Mouse (Mus musculus): ENCODE measurements around the gene Tenm2. TPM values are rescaled to one million over a fixed set of nuclear protein-coding genes. Genes with fewer than 3 reads are reported as not detected.
A peak's percentile ranks its signal among the peaks of the same experiment; 100 is the strongest.

Tenm2 gene
- polyA plus RNA-seq (2015; fragmentation: Nextera tagmentation; extraction: Ambion mirVana), result 1.9 and 2.9 TPM in 2 replicates

DNA sequence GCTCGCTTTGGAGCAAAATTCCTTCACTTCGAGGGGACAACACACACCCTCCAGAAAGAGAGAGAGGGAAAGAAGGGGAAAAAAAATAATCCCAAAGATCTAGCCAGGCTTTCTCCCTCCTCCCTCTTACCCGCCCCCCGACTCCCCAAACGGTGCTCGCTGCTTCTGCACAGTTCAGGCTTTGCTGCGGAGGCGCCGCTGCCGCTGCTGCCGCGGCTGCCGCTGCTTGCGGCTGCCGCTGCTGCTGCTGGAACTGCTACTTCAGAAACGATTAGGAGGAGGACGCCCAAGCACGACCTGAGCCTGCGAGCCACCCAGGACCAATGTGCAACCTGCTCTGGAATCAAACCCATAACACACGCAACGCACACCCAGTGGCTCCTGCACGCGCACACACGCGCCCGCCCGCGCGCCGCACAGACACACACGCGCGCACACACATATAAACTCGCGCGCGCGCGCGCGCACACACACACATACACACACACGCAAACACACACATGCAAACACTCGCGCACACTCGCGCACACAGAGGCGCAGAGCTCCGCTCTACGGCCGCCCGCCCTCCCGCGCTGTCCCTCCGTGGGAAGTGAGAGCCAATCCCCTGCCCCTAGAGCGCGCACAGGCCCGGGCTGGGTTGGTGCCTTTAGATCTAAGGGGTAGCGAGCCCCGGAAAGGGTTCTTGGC, at the start of gene Tenm2:
Gene Tenm2, minus strand, starts transcription at position 51 of the 687 bp plus-strand sequence.
- Histone ChIP-seq H3K4me1 (ENCODE audit: control insufficient read depth, insufficient read depth, low read length) (0 out of 2 replicates have a peak, but pooled peaks cover 5% of the 10 kb centered on the region), H3K4me2 (ENCODE audit: low read depth, low read length) (peak within 1 kb of the TSS; percentile 76), H3K9ac (ENCODE audit: low read length) (peak within 1 kb of the TSS; percentile 73), H3K9me3 (replicated peaks; ENCODE audit: control insufficient read depth, low read length) (no peaks in the 10 kb centered on the region), H3K4me3 (replicated peaks; ENCODE audit: low read length) (peak within 1 kb of the TSS; percentile 72), H3K27me3 (ENCODE audit: control insufficient read depth, insufficient read depth, low read length) (peaks cover 4% of the 10 kb centered on the region; the same call in 1 of the 2 replicates), H3K36me3 (ENCODE audit: control insufficient read depth, insufficient read depth, low read length) (no peaks in the 10 kb centered on the region), H3K27ac (ENCODE audit: low read length) (peak within 1 kb of the TSS; percentile 65)
- WGBS, result under 1% methylated on average over 59 of the region's 59 CpGs
- peak; percentile 90 for ATAC-seq (ENCODE audit: insufficient read depth, low FRiP score)

DNA sequence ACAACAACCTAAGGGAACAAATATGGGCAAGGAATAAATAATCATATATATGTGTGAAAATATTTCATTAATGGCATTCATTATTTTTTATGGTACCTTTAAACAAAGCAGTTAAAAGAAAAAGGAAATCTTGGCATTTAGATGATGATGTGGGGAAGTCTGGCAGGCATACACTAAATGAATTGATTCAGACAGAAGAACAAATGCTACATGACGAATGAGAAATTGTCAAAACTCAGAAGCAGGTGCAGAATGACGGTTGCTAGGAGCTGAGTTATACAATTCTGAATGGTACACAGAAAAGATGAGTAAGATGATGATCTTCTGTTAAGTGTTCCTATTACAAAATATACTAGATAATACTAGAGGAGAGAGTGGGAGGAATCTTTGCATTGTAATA, 49.4 kb upstream of the Tenm2 start:
- H3K27ac ChIP-seq (ENCODE audit: low read length), result no peak overlapping the region
- WGBS, result 75% methylated on average over 2 of the region's 2 CpGs
- no peaks in the 10 kb centered on the region for H3K36me3 ChIP-seq (ENCODE audit: control insufficient read depth, insufficient read depth, low read length)
- H3K4me3 ChIP-seq (replicated peaks; ENCODE audit: low read length), result no peak overlapping the region
- H3K9me3 ChIP-seq (replicated peaks; ENCODE audit: control insufficient read depth, low read length), result no peaks in the 10 kb centered on the region
- no peak overlapping the region for H3K9ac ChIP-seq (ENCODE audit: low read length)
- ATAC-seq (ENCODE audit: insufficient read depth, low FRiP score), result no peak
- no peaks in the 10 kb centered on the region for H3K4me1 ChIP-seq (ENCODE audit: control insufficient read depth, insufficient read depth, low read length)
- H3K4me2 ChIP-seq (ENCODE audit: low read depth, low read length), result no peak overlapping the region
- H3K27me3 ChIP-seq (ENCODE audit: control insufficient read depth, insufficient read depth, low read length), result no peaks in the 10 kb centered on the region

DNA sequence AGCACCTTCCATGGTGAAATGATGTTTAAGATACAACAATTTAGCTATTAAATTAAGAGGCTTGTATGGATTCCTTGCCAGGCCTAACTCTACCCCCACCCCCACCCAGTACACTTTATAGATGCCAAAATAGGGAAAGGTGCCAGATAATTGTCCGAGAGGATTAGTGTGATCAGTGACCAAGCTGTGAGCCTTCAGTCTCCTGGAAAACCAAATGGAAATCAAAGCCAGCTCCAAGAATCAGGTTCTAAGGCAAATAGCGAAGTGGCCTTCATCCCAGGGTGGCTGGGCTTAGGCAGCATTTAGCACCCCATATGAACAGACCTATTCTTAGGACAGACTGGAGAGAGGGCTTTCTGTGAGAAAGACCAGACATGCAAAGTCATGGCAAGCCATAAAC, 13.0 kb upstream of the Tenm2 start:
- H3K4me2 ChIP-seq (ENCODE audit: low read depth, low read length), result no peak overlapping the region
- H3K27ac ChIP-seq (ENCODE audit: low read length), result no peak overlapping the region
- no peak for ATAC-seq (ENCODE audit: insufficient read depth, low FRiP score)
- H3K4me3 ChIP-seq (replicated peaks; ENCODE audit: low read length), result no peak overlapping the region
- H3K27me3 ChIP-seq (ENCODE audit: control insufficient read depth, insufficient read depth, low read length), result no peaks in the 10 kb centered on the region
- WGBS, result 57% methylated on average over 2 of the region's 2 CpGs
- no peak overlapping the region for H3K9ac ChIP-seq (ENCODE audit: low read length)
- H3K36me3 ChIP-seq (ENCODE audit: control insufficient read depth, insufficient read depth, low read length), result no peaks in the 10 kb centered on the region
- H3K4me1 ChIP-seq (ENCODE audit: control insufficient read depth, insufficient read depth, low read length), result no peaks in the 10 kb centered on the region
- H3K9me3 ChIP-seq (replicated peaks; ENCODE audit: control insufficient read depth, low read length), result no peaks in the 10 kb centered on the region

DNA sequence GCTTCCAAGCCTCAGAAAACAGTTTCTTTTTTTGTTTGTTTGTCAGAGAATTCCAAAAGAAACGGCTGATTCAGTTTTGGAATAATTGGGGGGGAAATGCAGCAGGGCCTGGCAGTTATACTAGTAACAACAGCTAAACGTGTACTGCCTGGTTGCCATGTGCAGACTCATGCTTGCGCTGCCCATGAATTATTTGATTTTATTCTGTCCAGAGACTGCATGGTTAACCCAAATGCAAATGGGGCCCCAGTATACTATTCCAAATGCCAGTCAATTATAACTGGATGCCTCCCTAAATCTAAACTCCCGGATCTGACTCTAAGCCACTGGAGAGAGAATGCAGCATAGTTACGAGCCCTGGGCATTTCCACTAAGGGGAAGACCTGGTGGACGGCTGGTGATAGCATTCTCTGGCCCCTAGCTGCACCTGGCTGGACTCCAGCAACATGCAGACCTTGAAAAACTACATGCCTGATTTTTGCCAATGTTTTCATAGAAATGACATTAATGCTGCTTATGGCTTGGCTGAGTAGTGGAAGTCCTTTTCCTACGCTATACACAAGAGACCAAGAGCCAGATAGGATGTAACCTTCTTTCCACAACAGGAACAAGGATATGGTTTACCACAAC, 1.4 kb upstream of the Tenm2 start:
- peak overlapping the region; percentile 76 for H3K4me2 ChIP-seq (ENCODE audit: low read depth, low read length)
- H3K27ac ChIP-seq (ENCODE audit: low read length), result peak overlapping the region; percentile 65
- H3K36me3 ChIP-seq (ENCODE audit: control insufficient read depth, insufficient read depth, low read length), result no peaks in the 10 kb centered on the region
- peak overlapping the region; percentile 73 for H3K9ac ChIP-seq (ENCODE audit: low read length)
- 45% methylated on average over 7 of the region's 7 CpGs for WGBS
- peaks cover 4% of the 10 kb centered on the region; the same call in 1 of the 2 replicates for H3K27me3 ChIP-seq (ENCODE audit: control insufficient read depth, insufficient read depth, low read length)
- no peaks in the 10 kb centered on the region for H3K9me3 ChIP-seq (replicated peaks; ENCODE audit: control insufficient read depth, low read length)
- peak overlapping the region; percentile 72 for H3K4me3 ChIP-seq (replicated peaks; ENCODE audit: low read length)
- H3K4me1 ChIP-seq (ENCODE audit: control insufficient read depth, insufficient read depth, low read length), result 0 out of 2 replicates have a peak, but pooled peaks cover 5% of the 10 kb centered on the region
- ATAC-seq (ENCODE audit: insufficient read depth, low FRiP score), result no peak

DNA sequence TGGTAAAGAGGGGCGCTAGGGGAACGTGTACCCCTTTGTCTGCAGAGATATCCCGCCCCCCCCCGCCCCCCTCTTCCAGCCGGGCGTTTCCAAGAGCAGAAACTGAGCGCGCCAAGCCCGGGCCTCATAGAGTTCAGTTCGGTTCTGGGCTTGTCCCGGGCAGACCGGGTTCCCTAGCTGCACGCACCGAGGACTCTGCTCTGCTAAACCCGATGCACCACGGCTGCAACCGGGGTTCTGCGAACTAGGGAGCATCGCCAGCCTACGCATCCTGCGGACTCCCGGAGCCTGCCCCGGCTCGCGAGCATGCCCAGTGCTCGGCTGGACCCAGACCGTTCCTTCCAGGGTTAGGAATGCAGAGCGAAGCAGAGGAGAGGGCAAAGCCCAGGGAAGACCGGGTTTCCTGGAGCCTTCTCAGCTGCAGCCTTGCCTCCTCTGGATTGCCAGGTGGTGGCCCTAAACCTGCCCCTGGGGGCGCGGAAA, 878 bp upstream of the Tenm2 start:
- WGBS, result under 1% methylated on average over 31 of the region's 31 CpGs
- Histone ChIP-seq H3K36me3 (ENCODE audit: control insufficient read depth, insufficient read depth, low read length) (no peaks in the 10 kb centered on the region), H3K4me3 (replicated peaks; ENCODE audit: low read length) (peak overlapping the region; percentile 72), H3K4me2 (ENCODE audit: low read depth, low read length) (peak overlapping the region; percentile 76), H3K4me1 (ENCODE audit: control insufficient read depth, insufficient read depth, low read length) (0 out of 2 replicates have a peak, but pooled peaks cover 5% of the 10 kb centered on the region), H3K9me3 (replicated peaks; ENCODE audit: control insufficient read depth, low read length) (no peaks in the 10 kb centered on the region), H3K27ac (ENCODE audit: low read length) (peak overlapping the region; percentile 65), H3K27me3 (ENCODE audit: control insufficient read depth, insufficient read depth, low read length) (peaks cover 4% of the 10 kb centered on the region; the same call in 1 of the 2 replicates), H3K9ac (ENCODE audit: low read length) (peak overlapping the region; percentile 73)
- peak; percentile 84 for ATAC-seq (ENCODE audit: insufficient read depth, low FRiP score)

DNA sequence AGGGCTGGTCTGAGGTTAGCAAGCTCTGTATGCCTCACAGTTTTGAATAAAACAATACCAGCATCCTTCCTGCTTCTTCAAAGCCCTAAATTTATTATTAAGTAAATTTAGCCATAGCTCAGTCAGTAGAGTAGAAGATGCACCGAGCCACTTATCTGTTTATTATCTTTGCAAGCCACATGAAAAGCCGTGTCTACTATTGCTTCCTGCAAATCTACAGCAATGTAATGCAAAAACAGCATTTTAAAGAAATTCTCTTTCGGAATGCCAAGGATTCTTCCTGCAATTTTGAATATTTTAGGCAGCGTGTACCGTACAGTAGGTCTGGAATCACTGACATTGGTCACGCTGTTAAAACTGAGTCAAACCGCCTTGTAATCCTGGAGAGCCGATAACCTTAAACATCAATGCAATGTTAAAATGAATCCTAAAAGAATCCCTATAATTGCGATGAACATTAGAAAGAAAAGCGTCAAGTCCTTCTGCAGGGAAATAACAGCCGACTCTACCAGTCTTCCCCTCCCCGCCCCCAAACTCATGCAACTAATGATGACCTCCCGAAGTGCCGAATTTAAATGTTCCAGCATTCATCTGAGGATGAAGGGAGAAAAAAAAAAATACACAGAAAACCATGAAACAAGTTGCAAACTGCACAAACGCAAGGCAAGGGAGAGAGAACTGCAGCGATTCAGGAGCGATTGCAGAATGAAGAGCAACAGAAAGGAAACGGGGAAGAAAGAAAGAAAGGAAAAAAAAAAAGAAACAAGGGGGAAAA, 556 bp downstream of the Tenm2 start:
- Histone ChIP-seq H3K4me2 (ENCODE audit: low read depth, low read length) (peak overlapping the region; percentile 76), H3K36me3 (ENCODE audit: control insufficient read depth, insufficient read depth, low read length) (no peaks in the 10 kb centered on the region), H3K4me1 (ENCODE audit: control insufficient read depth, insufficient read depth, low read length) (0 out of 2 replicates have a peak, but pooled peaks cover 5% of the 10 kb centered on the region), H3K4me3 (replicated peaks; ENCODE audit: low read length) (peak overlapping the region; percentile 72), H3K27ac (ENCODE audit: low read length) (no peak overlapping the region), H3K9me3 (replicated peaks; ENCODE audit: control insufficient read depth, low read length) (no peaks in the 10 kb centered on the region), H3K27me3 (ENCODE audit: control insufficient read depth, insufficient read depth, low read length) (peaks cover 4% of the 10 kb centered on the region; the same call in 1 of the 2 replicates), H3K9ac (ENCODE audit: low read length) (peak overlapping the region; percentile 73)
- no peak for ATAC-seq (ENCODE audit: insufficient read depth, low FRiP score)
- 9% methylated on average over 18 of the region's 18 CpGs for WGBS

DNA sequence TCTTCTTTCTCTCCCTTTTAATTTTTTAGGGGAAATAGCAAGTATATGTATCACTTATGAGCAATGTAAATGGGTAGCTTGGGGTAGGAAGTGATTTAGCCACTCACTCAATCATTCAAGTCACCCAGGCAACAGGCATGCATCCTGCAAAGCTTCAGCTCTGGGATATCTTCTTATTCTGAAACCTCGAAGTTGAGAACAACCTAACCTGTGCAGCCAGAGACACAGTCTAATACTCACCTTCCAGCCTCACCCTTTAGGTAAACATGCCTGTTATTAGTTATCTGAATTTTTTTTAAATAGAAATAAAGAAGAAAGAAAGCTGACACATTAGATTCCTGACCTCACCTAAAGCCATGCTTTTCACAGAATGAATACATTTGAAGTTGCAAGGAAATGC, 8.4 kb downstream of the Tenm2 start:
- 45% methylated on average over 1 of the region's 1 CpGs for WGBS
- no peaks in the 10 kb centered on the region for H3K27me3 ChIP-seq (ENCODE audit: control insufficient read depth, insufficient read depth, low read length)
- no peak overlapping the region for H3K4me2 ChIP-seq (ENCODE audit: low read depth, low read length)
- H3K4me1 ChIP-seq (ENCODE audit: control insufficient read depth, insufficient read depth, low read length), result no peaks in the 10 kb centered on the region
- H3K36me3 ChIP-seq (ENCODE audit: control insufficient read depth, insufficient read depth, low read length), result no peaks in the 10 kb centered on the region
- no peak overlapping the region for H3K27ac ChIP-seq (ENCODE audit: low read length)
- no peak overlapping the region for H3K9ac ChIP-seq (ENCODE audit: low read length)
- H3K4me3 ChIP-seq (replicated peaks; ENCODE audit: low read length), result no peak overlapping the region
- no peaks in the 10 kb centered on the region for H3K9me3 ChIP-seq (replicated peaks; ENCODE audit: control insufficient read depth, low read length)
- ATAC-seq (ENCODE audit: insufficient read depth, low FRiP score), result no peak

DNA sequence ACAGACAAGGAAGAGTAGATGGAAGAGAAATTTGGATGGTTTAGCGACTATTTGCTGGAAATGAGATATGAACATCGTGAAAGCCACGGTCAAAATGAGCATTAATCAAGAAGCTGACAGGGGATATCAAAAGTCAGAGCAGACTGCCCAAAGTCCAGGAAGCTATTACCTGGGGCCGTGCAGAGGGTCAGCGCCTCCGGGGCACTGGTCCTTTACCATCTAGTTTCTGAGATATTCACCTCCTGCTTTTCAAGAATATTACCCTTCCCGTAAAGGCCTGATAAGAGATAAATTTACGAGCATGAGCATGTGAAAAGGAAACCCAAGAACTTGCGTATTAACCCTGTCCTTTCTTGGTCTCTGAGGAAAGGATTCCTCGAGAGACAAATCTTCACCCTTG, 8.8 kb downstream of the Tenm2 start:
- 56% methylated on average over 10 of the region's 10 CpGs for WGBS
- Histone ChIP-seq H3K9me3 (replicated peaks; ENCODE audit: control insufficient read depth, low read length) (no peaks in the 10 kb centered on the region), H3K4me1 (ENCODE audit: control insufficient read depth, insufficient read depth, low read length) (no peaks in the 10 kb centered on the region), H3K4me2 (ENCODE audit: low read depth, low read length) (no peak overlapping the region), H3K27me3 (ENCODE audit: control insufficient read depth, insufficient read depth, low read length) (no peaks in the 10 kb centered on the region), H3K9ac (ENCODE audit: low read length) (no peak overlapping the region), H3K27ac (ENCODE audit: low read length) (no peak overlapping the region), H3K36me3 (ENCODE audit: control insufficient read depth, insufficient read depth, low read length) (no peaks in the 10 kb centered on the region), H3K4me3 (replicated peaks; ENCODE audit: low read length) (no peak overlapping the region)
- no peak for ATAC-seq (ENCODE audit: insufficient read depth, low FRiP score)
